Mouse (Mus musculus) midbrain, embryonic 10.5 days (tissue): ENCODE measurements around the gene Apeh. TPM values are rescaled to one million over a fixed set of nuclear protein-coding genes. Genes with fewer than 3 reads are reported as not detected.

Source experiments
- DNase-seq: peaks from one replicate; pipeline ENCODE4 v3.0.0-alpha.2; 2017; ENCODE audit warnings: low spot score
- H3K27ac ChIP-seq: fragments of 300-500 bp; sonication (generic); replicated peaks from 2 replicates; pipeline ENCODE4 v1.5.1; 2016; ENCODE audit warnings: mild to moderate bottlenecking
- H3K27me3 ChIP-seq: fragments of 300-500 bp; sonication (generic); 2 replicates; pipeline ENCODE4 v1.6.1; 2016; ENCODE audit warnings: low read depth, mild to moderate bottlenecking; ENCODE audit not compliant: poor library complexity, severe bottlenecking
- H3K36me3 ChIP-seq: fragments of 300-500 bp; sonication (generic); 2 replicates; pipeline ENCODE4 v1.6.1; 2016; ENCODE audit warnings: mild to moderate bottlenecking, moderate library complexity
- H3K4me1 ChIP-seq: fragments of 300-500 bp; sonication (generic); 2 replicates; pipeline ENCODE4 v1.6.1; 2016
- H3K4me3 ChIP-seq: fragments of 300-500 bp; sonication (generic); 2 replicates; pipeline ENCODE4 v1.5.1; 2016; ENCODE audit warnings: mild to moderate bottlenecking, moderate library complexity
- H3K9me3 ChIP-seq: fragments of 300-500 bp; sonication (generic); replicated peaks from 2 replicates; pipeline ENCODE4 v1.6.1; 2016; ENCODE audit warnings: mild to moderate bottlenecking
- WGBS: fragments of 180-500 bp; shearing (Covaris S2); methylation state at CpG from one replicate; pipeline ENCODE4 v1.1.7; 2016; 5-methylcytosine and 5-hydroxymethylcytosine counted together
- polyA plus RNA-seq: library from polyadenylated mRNA; unstranded; fragments of >200 nt; fragmentation: Nextera tagmentation; extraction: Ambion mirVana; gene quantifications from 2 replicates; pipeline ENCODE4 v1.2.1, GENCODE M21; 2016

Gene Apeh
- polyA plus RNA-seq, 1 experiment from 2014 or later, result 71.2 TPM

DNA sequence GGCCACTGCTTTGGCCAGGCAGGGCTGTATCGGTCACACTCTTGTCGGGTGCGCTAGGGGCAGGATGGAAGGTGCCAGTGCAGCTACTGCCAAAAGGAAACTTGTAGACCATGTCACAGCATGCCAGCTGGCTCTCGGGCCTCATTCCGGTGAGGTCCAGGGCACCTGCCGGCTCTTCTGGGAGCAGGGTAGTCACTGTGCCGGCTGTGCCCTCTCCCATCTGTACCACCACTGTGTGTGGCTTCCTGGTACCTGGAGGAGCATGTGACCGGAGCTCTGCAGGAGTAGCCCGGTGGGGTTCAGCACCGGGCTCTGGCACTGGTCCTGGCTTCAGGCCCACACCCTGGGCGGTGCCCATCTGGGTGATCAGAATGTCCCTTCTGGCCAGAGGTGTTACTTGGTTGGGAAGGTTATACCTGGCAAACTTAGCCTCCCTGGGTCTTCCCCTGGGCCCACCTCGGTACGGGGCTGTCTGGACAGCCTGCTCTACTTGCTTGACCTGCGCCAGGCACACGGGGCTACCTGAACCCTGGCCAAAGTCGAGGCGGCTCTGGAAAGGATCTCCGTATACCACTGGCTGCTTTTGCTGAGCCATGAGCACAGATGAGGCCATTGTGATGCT is 18.4 kb upstream of the Apeh start:
- no peak for DNase-seq
- Histone ChIP-seq H3K27ac (no peak overlapping the region), H3K4me3 (no peak overlapping the region), H3K9me3 (no peaks in the 10 kb centered on the region), H3K36me3 (peaks cover 57% of the 10 kb centered on the region), H3K27me3 (peaks cover 74% of the 10 kb centered on the region), H3K4me1 (peaks cover 26% of the 10 kb centered on the region)
- WGBS, result 94% methylated on average over 18 of the region's 18 CpGs

DNA sequence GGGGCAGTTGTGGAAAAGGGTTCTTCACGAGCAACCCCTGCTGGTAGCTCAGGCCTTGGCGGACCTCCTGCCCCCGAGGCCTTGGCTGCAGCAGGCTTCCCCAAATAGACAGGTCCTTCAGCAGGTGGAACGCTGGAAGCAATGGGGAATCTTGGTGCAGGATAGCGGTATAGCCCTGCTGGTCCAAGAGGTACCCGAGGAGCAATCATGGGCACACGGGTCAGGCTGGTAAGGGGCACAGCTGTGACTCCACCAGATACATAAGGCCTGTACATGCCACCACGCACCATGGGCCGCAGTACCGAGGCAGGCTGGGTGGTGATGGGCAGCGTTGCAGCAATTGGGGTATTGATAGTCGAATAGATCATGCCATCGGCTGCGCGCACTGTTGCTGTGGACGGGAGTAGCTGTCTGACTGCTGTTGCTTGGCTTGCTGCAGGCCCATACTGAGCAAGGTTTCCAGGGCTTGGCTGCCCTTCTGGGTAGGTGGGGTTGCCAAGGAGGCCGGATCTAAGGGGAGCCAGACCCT is 17.3 kb upstream of the Apeh start:
- peak overlapping the region; percentile 69 for H3K27ac ChIP-seq
- no peaks in the 10 kb centered on the region for H3K9me3 ChIP-seq
- 77% methylated on average over 17 of the region's 17 CpGs for WGBS
- H3K27me3 ChIP-seq, result peaks cover 78% of the 10 kb centered on the region
- DNase-seq, result no peak
- peaks cover 20% of the 10 kb centered on the region for H3K4me1 ChIP-seq
- peaks cover 61% of the 10 kb centered on the region for H3K36me3 ChIP-seq
- peak overlapping the region; percentile 48 for H3K4me3 ChIP-seq

DNA sequence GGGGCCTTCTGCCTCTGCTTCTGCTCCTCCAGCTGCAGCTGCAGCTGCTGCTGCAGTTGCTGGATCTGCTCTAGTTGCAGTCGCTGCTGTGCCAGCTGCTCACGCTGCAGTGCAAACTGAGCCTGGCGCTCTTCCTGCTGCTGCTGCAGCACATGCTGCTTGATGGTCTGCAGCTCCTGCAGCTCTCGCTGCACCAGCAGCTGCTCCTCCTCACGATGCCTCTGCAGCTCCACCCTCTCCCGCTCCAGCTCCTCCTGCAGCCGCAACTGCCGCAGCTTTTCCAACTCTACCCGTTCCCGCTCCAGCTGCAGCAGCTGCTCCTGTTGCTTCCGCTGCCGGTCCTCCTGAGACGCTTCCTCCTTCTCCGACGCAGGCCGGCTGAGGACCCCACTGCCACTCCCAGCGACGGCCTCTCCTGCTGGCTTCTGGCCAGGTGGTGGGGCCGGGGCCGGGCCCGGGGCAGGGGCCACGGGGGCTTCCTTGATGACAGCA is 16.7 kb upstream of the Apeh start:
- Histone ChIP-seq H3K9me3 (no peaks in the 10 kb centered on the region), H3K27ac (peak overlapping the region; percentile 69), H3K36me3 (peaks cover 61% of the 10 kb centered on the region), H3K27me3 (peaks cover 79% of the 10 kb centered on the region), H3K4me3 (peak overlapping the region; percentile 48), H3K4me1 (peaks cover 20% of the 10 kb centered on the region)
- peak; percentile 45 for DNase-seq
- 13% methylated on average over 22 of the region's 22 CpGs for WGBS

DNA sequence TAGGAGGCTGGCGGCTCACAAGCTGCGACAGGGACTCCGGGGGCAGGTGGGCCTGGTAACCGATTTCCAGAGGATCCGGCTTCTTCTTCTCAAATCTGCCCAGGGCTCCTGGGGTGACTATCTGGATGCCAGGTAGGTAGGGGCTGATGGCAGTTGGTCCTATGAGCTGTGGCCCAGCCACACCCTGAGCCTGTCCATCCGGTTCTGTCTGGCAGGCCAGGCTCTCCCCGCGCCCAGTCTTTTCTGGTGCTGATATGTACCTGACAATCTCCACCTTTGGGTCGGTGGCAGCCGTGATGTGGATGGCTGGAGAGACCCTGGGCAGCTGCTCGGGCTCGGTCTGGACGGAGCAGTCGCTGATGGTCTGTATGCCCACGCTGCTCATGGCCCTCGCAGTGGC is 15.8 kb upstream of the Apeh start:
- WGBS, result 89% methylated on average over 16 of the region's 16 CpGs
- H3K9me3 ChIP-seq, result no peaks in the 10 kb centered on the region
- peaks cover 52% of the 10 kb centered on the region for H3K36me3 ChIP-seq
- peaks cover 28% of the 10 kb centered on the region for H3K4me1 ChIP-seq
- no peak overlapping the region for H3K4me3 ChIP-seq
- DNase-seq, result no peak
- H3K27me3 ChIP-seq, result peaks cover 79% of the 10 kb centered on the region
- 0 out of 2 replicates have a peak overlapping the region, but pooled peaks have one; percentile 69 for H3K27ac ChIP-seq

DNA sequence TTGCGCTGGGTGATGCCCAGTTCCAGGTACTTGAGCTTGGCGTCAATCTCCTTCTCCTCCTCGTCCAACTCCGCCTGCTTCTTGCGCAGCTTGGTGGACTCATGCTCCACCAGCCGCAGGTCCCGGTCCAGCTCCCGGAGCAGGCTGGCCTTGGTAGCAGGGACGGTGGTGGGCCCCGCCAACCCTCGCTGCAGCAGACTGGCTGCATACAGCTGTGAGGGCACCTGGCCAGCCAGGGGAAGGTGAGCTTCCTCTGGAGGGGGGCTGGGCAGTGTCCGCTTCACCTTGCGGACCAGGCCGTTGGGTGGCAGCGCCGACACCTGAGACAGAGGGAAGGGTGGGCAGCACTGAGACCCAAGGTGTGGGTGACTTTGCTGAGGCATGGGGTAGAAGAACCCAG is 13.5 kb upstream of the Apeh start:
- Histone ChIP-seq H3K36me3 (peaks cover 34% of the 10 kb centered on the region), H3K4me1 (peaks cover 38% of the 10 kb centered on the region)

DNA sequence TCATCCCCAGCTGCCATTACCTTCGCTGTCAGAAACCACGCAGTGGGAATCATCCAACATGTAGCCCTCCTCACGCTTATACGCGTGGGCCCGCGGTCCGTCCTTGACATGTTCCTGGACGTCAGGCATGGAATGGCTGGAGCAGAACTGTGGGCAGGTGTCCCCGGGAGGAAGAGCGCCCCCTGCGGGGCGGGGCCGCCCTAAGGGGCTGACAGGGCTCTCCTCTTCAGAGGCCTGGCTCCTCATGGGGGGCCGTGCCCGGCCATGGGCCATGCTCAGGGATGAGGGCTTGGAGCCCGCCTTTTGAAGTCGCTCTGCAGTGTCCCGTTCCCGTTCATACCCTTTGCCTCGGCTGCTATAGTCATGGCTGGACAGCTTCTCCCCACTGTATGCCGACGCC is 11.7 kb upstream of the Apeh start:
- 90% methylated on average over 23 of the region's 23 CpGs for WGBS
- H3K36me3 ChIP-seq, result peaks cover 34% of the 10 kb centered on the region

More for the DNA sequence above, 13.5 kb upstream of the Apeh start:
- Histone ChIP-seq H3K4me3 (no peak overlapping the region), H3K27ac (no peak overlapping the region), H3K27me3 (peaks cover 61% of the 10 kb centered on the region), H3K9me3 (no peaks in the 10 kb centered on the region)
- no peak for DNase-seq
- 95% methylated on average over 16 of the region's 16 CpGs for WGBS

DNA sequence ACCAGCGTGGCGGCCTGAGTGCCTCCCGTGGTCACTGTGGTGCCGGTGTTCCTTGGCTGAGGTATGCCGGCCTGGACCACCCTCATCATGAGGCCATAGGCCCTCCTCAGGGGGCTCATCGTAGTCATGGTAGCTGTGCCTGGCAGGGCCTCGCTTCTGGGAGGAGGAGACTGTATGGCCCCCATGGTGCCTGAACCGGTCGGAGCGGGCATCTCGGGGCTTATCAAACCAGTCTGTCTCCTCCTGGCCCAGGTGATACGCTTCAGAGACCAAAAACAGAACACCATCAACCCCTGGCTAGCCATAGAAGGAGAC is 11.1 kb upstream of the Apeh start:
- Histone ChIP-seq H3K27me3 (peaks cover 37% of the 10 kb centered on the region), H3K4me3 (no peak overlapping the region), H3K27ac (peak overlapping the region; percentile 74), H3K4me1 (peaks cover 24% of the 10 kb centered on the region), H3K36me3 (peaks cover 31% of the 10 kb centered on the region), H3K9me3 (no peaks in the 10 kb centered on the region)
- 69% methylated on average over 12 of the region's 12 CpGs for WGBS
- no peak for DNase-seq

More for the DNA sequence above, 11.7 kb upstream of the Apeh start:
- Histone ChIP-seq H3K27ac (no peak overlapping the region), H3K9me3 (no peaks in the 10 kb centered on the region), H3K4me3 (no peak overlapping the region), H3K27me3 (peaks cover 43% of the 10 kb centered on the region), H3K4me1 (peaks cover 30% of the 10 kb centered on the region)
- DNase-seq, result no peak

DNA sequence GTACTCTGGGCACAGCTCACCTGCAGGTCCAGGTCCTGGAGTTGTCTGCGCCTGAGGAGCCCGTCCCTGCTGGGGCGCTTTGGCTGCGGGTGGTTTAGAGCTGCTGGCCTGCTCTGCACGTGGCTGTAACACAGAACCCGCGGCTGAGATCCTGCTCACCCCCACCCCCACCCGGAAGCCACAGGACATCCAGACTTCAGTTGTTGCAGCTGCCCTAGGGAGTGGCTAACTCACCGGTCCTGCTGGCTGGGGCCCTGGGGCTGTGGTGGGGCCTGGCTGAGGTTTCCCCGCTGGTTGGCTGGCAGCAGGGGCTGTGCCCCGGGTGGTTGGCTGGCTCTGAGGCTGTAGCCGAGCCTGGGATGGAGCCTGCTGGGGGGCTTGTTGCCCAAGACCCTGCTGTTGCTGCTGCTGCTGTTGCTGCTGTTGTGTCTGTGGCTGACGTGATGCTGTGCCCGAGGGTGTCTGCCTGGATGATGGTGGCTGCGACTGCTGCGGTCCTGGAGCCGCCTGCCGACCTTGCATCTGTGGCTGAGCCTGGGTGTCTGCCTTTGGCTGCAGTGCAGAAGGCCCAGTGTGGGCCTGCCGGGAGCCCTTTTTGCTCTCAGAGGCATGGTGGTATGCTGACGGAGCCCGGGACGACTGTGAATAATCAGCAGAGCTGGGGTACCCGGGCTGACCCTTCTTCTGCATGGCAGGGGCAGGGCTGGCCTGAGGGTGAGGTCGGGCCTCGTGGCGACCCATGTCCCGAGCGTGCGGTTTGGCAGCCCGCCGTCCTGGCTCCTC is 10.6 kb upstream of the Apeh start:
- peaks cover 32% of the 10 kb centered on the region for H3K27me3 ChIP-seq
- peaks cover 20% of the 10 kb centered on the region for H3K4me1 ChIP-seq
- H3K27ac ChIP-seq, result peak overlapping the region; percentile 74
- DNase-seq, result peak; percentile 44
- peak overlapping the region; percentile 27 for H3K4me3 ChIP-seq
- peaks cover 29% of the 10 kb centered on the region for H3K36me3 ChIP-seq
- WGBS, result 38% methylated on average over 31 of the region's 31 CpGs
- no peaks in the 10 kb centered on the region for H3K9me3 ChIP-seq

DNA sequence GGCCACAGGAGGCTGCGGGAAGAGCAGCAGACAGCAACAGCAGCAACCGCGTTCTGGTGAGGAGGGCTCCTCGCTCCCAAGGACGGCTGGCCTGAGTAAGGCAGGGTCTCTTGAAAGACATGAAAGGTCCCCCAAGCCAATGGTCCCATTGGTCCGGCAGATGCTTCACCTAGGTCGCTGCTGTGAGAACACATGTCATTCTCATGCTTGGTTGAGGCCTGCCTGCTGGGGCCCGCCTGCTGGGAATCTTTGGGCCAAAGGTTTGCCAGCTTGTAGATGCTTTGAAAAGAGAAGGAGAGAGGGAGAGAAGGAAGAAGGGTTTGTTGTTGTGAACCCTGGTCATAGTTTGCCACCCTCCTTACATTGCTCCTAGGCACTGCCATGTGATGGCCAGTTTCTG is 5.2 kb upstream of the Apeh start:
- peaks cover under 1% of the 10 kb centered on the region; the same call in 1 of the 2 replicates for H3K27me3 ChIP-seq
- no peak for DNase-seq
- peaks cover 12% of the 10 kb centered on the region; the same call in 1 of the 2 replicates for H3K36me3 ChIP-seq
- no peak overlapping the region for H3K27ac ChIP-seq
- peaks cover 26% of the 10 kb centered on the region for H3K4me1 ChIP-seq
- no peak overlapping the region for H3K4me3 ChIP-seq
- 87% methylated on average over 8 of the region's 8 CpGs for WGBS
- H3K9me3 ChIP-seq, result no peaks in the 10 kb centered on the region

DNA sequence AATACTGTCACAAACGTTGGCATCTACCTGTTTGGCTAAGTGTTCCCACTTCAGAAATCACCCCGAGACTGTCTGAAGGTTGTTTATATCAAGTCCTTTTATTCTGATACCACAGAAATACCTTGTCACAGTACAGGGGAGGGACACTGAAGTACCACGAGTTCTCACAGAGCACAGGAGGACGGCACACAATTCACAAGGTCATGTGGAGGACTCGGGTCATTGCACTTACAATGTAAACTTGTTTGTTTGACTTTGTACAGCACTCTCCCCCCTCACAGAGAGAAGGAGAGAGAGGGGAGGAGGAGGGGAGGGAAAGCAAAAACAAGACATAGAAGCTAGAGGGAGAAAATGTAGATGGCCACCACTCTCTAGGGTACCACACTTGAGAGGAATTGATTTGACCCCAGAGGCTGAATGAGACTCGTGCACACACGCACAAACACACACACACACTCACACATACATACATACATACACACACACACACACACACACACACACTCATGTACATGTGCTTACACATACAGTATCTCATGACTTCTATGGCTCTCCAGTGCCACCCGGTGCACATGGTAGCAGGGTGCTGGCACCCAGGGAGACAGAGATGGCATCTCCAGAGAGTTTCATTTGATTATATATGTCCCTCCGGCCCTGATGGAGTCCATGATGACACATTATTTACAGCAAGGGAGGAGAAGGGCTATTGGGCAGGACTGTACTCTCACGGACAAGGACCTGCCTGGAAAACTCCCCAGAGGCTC is 1.7 kb upstream of the Apeh start:
- peaks cover 42% of the 10 kb centered on the region for H3K4me1 ChIP-seq
- no peak for DNase-seq
- peaks cover 19% of the 10 kb centered on the region for H3K36me3 ChIP-seq
- H3K27ac ChIP-seq, result no peak overlapping the region; the same call in 1 of the 2 replicates
- no peaks in the 10 kb centered on the region for H3K9me3 ChIP-seq
- WGBS, result 67% methylated on average over 10 of the region's 10 CpGs
- peak overlapping the region; percentile 75; the same call in 1 of the 2 replicates for H3K4me3 ChIP-seq
- H3K27me3 ChIP-seq, result no peaks in the 10 kb centered on the region

DNA sequence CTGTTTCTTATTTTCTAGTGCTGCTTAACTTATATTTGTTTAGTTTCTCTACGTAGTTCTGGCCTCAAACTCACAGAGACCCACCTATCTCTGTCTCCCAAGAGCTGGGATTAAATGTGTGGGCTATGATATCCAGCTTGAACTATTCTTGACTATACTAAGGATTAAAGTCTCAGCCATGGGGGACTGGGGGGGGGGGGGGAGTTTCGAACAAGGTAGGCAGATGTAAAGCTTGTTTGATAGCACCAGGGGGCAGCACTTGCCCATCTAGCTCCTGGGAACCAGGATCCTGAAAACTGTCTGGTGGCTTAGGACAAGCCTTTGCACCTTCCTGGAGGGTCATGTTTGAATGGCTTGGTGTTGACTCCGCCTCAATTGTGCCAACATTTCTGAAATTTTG is 1.1 kb upstream of the Apeh start:
- Histone ChIP-seq H3K9me3 (no peaks in the 10 kb centered on the region), H3K4me3 (peak overlapping the region; percentile 75), H3K27ac (0 out of 2 replicates have a peak overlapping the region, but pooled peaks have one; percentile 87), H3K4me1 (peaks cover 42% of the 10 kb centered on the region), H3K27me3 (no peaks in the 10 kb centered on the region), H3K36me3 (peaks cover 25% of the 10 kb centered on the region)
- 10% methylated on average over 3 of the region's 3 CpGs for WGBS
- DNase-seq, result peak; percentile 70

DNA sequence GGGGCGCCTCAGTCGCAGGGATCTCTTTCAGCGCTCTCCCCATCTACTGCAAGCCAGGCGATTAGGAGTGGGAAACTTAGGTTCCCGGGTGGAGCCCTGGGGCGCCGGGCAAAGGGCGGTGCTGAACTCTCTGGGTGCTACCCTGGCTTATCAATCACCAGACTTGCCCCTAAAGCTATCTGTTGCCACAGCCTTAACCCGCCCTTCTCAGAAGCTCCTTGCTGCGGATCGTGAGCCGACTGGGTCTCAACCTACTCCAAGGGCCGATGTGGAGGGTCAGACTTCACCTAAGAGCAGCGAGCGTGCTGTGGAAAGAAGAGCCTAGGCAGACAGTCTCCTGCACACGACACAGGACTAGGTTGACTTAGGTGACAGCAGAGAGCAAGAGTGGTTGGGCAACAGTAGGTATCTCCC is 599 bp upstream of the Apeh start:
- H3K9me3 ChIP-seq, result no peaks in the 10 kb centered on the region
- peaks cover 30% of the 10 kb centered on the region for H3K36me3 ChIP-seq
- peak overlapping the region; percentile 75 for H3K4me3 ChIP-seq
- DNase-seq, result no peak
- WGBS, result under 1% methylated on average over 16 of the region's 16 CpGs
- peak overlapping the region; percentile 87 for H3K27ac ChIP-seq
- H3K27me3 ChIP-seq, result no peaks in the 10 kb centered on the region
- peaks cover 42% of the 10 kb centered on the region for H3K4me1 ChIP-seq
